Mouse (Mus musculus): ENCODE results near the gene Ifitm10.

- TF ChIP-seq GATA1 (IDR thresholded peaks at IDR 0.05; ENCODE audit: borderline replicate concordance, low read length) (no peak), FLI1 (IDR thresholded peaks at IDR 0.05; ENCODE audit: low read length) (no peak)
These were observed 514 bp downstream of the Ifitm10 start for GRCm38 (mm10) chr7:142373039-142373438.
